Mouse (Mus musculus) neural tube, embryonic 13.5 days (tissue): ENCODE data around the gene Eif3l. TPM values are rescaled to one million over a fixed set of nuclear protein-coding genes. Genes with fewer than 3 reads are reported as not detected.

Experiments used
- ATAC-seq: fragments of 200-750 bp; cut with Nextera tagmentation; 2 replicates; pipeline ENCODE4 v1.8.0; 2017; ENCODE audit warnings: low read depth, mild to moderate bottlenecking, moderate TSS enrichment, moderate library complexity
- H3K27ac ChIP-seq: fragments of 300-500 bp; sonication (generic); replicated peaks from 2 replicates; pipeline ENCODE4 v1.5.1; 2015; ENCODE audit warnings: moderate library complexity, mild to moderate bottlenecking, inconsistent platforms
- H3K27me3 ChIP-seq: fragments of 300-500 bp; sonication (generic); 2 replicates; pipeline ENCODE4 v1.6.1; 2015; ENCODE audit warnings: mild to moderate bottlenecking, inconsistent platforms
- H3K36me3 ChIP-seq: fragments of 300-500 bp; sonication (generic); 2 replicates; pipeline ENCODE4 v1.6.1; 2015; ENCODE audit warnings: mild to moderate bottlenecking, inconsistent platforms
- H3K4me1 ChIP-seq: fragments of 300-500 bp; sonication (generic); replicated peaks from 2 replicates; pipeline ENCODE4 v1.6.1; 2015; ENCODE audit warnings: inconsistent platforms
- H3K4me2 ChIP-seq: fragments of 300-500 bp; sonication (generic); 2 replicates; pipeline ENCODE4 v1.6.1; 2015; ENCODE audit warnings: inconsistent platforms, mild to moderate bottlenecking, moderate library complexity
- H3K4me3 ChIP-seq: fragments of 300-500 bp; sonication (generic); 2 replicates; pipeline ENCODE4 v1.5.1; 2015; ENCODE audit warnings: mild to moderate bottlenecking, inconsistent platforms
- H3K9ac ChIP-seq: fragments of 300-500 bp; sonication (generic); 2 replicates; pipeline ENCODE4 v1.6.1; 2015; ENCODE audit warnings: moderate library complexity, mild to moderate bottlenecking, inconsistent platforms
- H3K9me3 ChIP-seq: fragments of 300-500 bp; sonication (generic); 2 replicates; pipeline ENCODE4 v1.6.1; 2016; ENCODE audit warnings: inconsistent platforms
- WGBS: fragments of 180-500 bp; shearing (Covaris S2); methylation state at CpG from one replicate; pipeline ENCODE4 v1.1.7; 2015; 5-methylcytosine and 5-hydroxymethylcytosine counted together
- polyA plus RNA-seq: library from polyadenylated mRNA; unstranded; fragments of >200 nt; fragmentation: Nextera tagmentation; extraction: Ambion mirVana; gene quantifications from 2 replicates; pipeline ENCODE4 v1.2.1, GENCODE M21; 2015

Eif3l gene
- polyA plus RNA-seq, 1 experiment from 2014 or later: 185 TPM

- H3K27ac ChIP-seq: no peak overlapping the region
- no peaks in the 10 kb centered on the region; the same call in 1 of the 2 replicates for H3K36me3 ChIP-seq
- no peak for ATAC-seq
- H3K4me2 ChIP-seq: no peak overlapping the region
- H3K9ac ChIP-seq: no peak overlapping the region
- H3K27me3 ChIP-seq: no peaks in the 10 kb centered on the region
- no peak overlapping the region for H3K4me3 ChIP-seq
- H3K9me3 ChIP-seq: no peaks in the 10 kb centered on the region
- peaks cover 18% of the 10 kb centered on the region for H3K4me1 ChIP-seq
- 64% methylated on average over 5 of the region's 5 CpGs for WGBS
These were observed 3.6 kb upstream of the Eif3l start for GRCm38 (mm10) chr15:79071117-79072039.

- Histone ChIP-seq H3K9me3 (no peaks in the 10 kb centered on the region), H3K27me3 (no peaks in the 10 kb centered on the region), H3K9ac (0 out of 2 replicates have a peak overlapping the region, but pooled peaks have one; percentile 93), H3K36me3 (peaks cover 23% of the 10 kb centered on the region), H3K4me3 (no peak overlapping the region), H3K4me1 (peaks cover 25% of the 10 kb centered on the region), H3K4me2 (no peak overlapping the region), H3K27ac (no peak overlapping the region)
- ATAC-seq: no peak
These were observed 1.2 kb upstream of the Eif3l start for GRCm38 (mm10) chr15:79073752-79074151.

- H3K27me3 ChIP-seq: no peaks in the 10 kb centered on the region
- H3K4me2 ChIP-seq: peak overlapping the region; percentile 97
- peaks cover 30% of the 10 kb centered on the region for H3K36me3 ChIP-seq
- peak overlapping the region; percentile 80 for H3K27ac ChIP-seq
- H3K9me3 ChIP-seq: no peaks in the 10 kb centered on the region
- 39% methylated on average over 10 of the region's 10 CpGs for WGBS
- peaks cover 25% of the 10 kb centered on the region for H3K4me1 ChIP-seq
- H3K9ac ChIP-seq: peak overlapping the region; percentile 93
- H3K4me3 ChIP-seq: peak overlapping the region; percentile 94
- ATAC-seq: no peak
These were observed 533 bp upstream of the Eif3l start for GRCm38 (mm10) chr15:79074446-79074845.

- H3K27ac ChIP-seq: 0 out of 2 replicates have a peak overlapping the region, but pooled peaks have one; percentile 68
- peak overlapping the region; percentile 93 for H3K9ac ChIP-seq
- peaks cover 25% of the 10 kb centered on the region for H3K4me1 ChIP-seq
- H3K27me3 ChIP-seq: no peaks in the 10 kb centered on the region
- ATAC-seq: 0 out of 2 replicates have a peak, but pooled peaks have one; percentile 32
- H3K4me2 ChIP-seq: peak overlapping the region; percentile 97
- H3K4me3 ChIP-seq: peak overlapping the region; percentile 94
- H3K36me3 ChIP-seq: peaks cover 41% of the 10 kb centered on the region
- no peaks in the 10 kb centered on the region for H3K9me3 ChIP-seq
- WGBS: 36% methylated on average over 15 of the region's 15 CpGs
These were observed 833 bp downstream of the Eif3l start for GRCm38 (mm10) chr15:79075658-79076365.

GRCm38 (mm10) chr15:79079567-79079966 lies 4.6 kb downstream of the Eif3l start:
- no peaks in the 10 kb centered on the region for H3K27me3 ChIP-seq
- H3K4me3 ChIP-seq: no peak overlapping the region
- 97% methylated on average over 7 of the region's 7 CpGs for WGBS
- no peak for ATAC-seq
- H3K4me2 ChIP-seq: no peak overlapping the region
- H3K9ac ChIP-seq: no peak overlapping the region
- H3K4me1 ChIP-seq: peaks cover 19% of the 10 kb centered on the region
- H3K27ac ChIP-seq: no peak overlapping the region
- no peaks in the 10 kb centered on the region for H3K9me3 ChIP-seq
- peaks cover 79% of the 10 kb centered on the region for H3K36me3 ChIP-seq

GRCm38 (mm10) chr15:79092284-79092683 lies 17.3 kb downstream of the Eif3l start:
- Histone ChIP-seq H3K27me3 (no peaks in the 10 kb centered on the region), H3K4me2 (no peak overlapping the region), H3K27ac (no peak overlapping the region), H3K4me3 (no peak overlapping the region), H3K9me3 (no peaks in the 10 kb centered on the region), H3K4me1 (0 out of 2 replicates have a peak, but pooled peaks cover 2% of the 10 kb centered on the region), H3K9ac (no peak overlapping the region), H3K36me3 (peaks cover 86% of the 10 kb centered on the region)
- 89% methylated on average over 6 of the region's 6 CpGs for WGBS
- no peak for ATAC-seq

- 0 out of 2 replicates have a peak, but pooled peaks cover 9% of the 10 kb centered on the region for H3K4me1 ChIP-seq
- H3K9me3 ChIP-seq: no peaks in the 10 kb centered on the region
- no peaks in the 10 kb centered on the region for H3K27me3 ChIP-seq
- WGBS: 78% methylated on average over 7 of the region's 7 CpGs
- no peak overlapping the region for H3K4me2 ChIP-seq
- H3K9ac ChIP-seq: no peak overlapping the region
- no peak overlapping the region for H3K4me3 ChIP-seq
- H3K36me3 ChIP-seq: peaks cover 79% of the 10 kb centered on the region
- no peak for ATAC-seq
- H3K27ac ChIP-seq: no peak overlapping the region
These were observed 18.3 kb downstream of the Eif3l start for GRCm38 (mm10) chr15:79093083-79093839.

- ATAC-seq: no peak
- Histone ChIP-seq H3K9me3 (no peaks in the 10 kb centered on the region), H3K4me3 (no peak overlapping the region), H3K36me3 (peaks cover 56% of the 10 kb centered on the region), H3K4me1 (0 out of 2 replicates have a peak, but pooled peaks cover 16% of the 10 kb centered on the region), H3K9ac (no peak overlapping the region), H3K4me2 (no peak overlapping the region), H3K27me3 (no peaks in the 10 kb centered on the region), H3K27ac (no peak overlapping the region)
- WGBS: 90% methylated on average over 5 of the region's 5 CpGs
These were observed 20.5 kb downstream of the Eif3l start for GRCm38 (mm10) chr15:79095483-79095882.

GRCm38 (mm10) chr15:79096556-79096955 lies 21.6 kb downstream of the Eif3l start:
- Histone ChIP-seq H3K27me3 (no peaks in the 10 kb centered on the region), H3K4me3 (no peak overlapping the region), H3K9me3 (no peaks in the 10 kb centered on the region), H3K9ac (no peak overlapping the region), H3K36me3 (peaks cover 46% of the 10 kb centered on the region), H3K4me1 (0 out of 2 replicates have a peak, but pooled peaks cover 16% of the 10 kb centered on the region), H3K27ac (no peak overlapping the region), H3K4me2 (no peak overlapping the region)
- 71% methylated on average over 3 of the region's 3 CpGs for WGBS
- ATAC-seq: no peak

- H3K36me3 ChIP-seq: peaks cover 40% of the 10 kb centered on the region
- no peak overlapping the region for H3K4me3 ChIP-seq
- H3K27ac ChIP-seq: peak overlapping the region; percentile 33
- 0 out of 2 replicates have a peak, but pooled peaks cover 16% of the 10 kb centered on the region for H3K4me1 ChIP-seq
- H3K27me3 ChIP-seq: no peaks in the 10 kb centered on the region
- H3K9me3 ChIP-seq: no peaks in the 10 kb centered on the region
- no peak overlapping the region for H3K4me2 ChIP-seq
- no peak for ATAC-seq
- 0 out of 2 replicates have a peak overlapping the region, but pooled peaks have one; percentile 26 for H3K9ac ChIP-seq
- 41% methylated on average over 2 of the region's 2 CpGs for whole genome bisulfite sequencing
These were observed 22.2 kb downstream of the Eif3l start for GRCm38 (mm10) chr15:79097135-79097534.

GRCm38 (mm10) chr15:79097611-79098025 lies 22.6 kb downstream of the Eif3l start:
- WGBS: 44% methylated on average over 6 of the region's 6 CpGs
- Histone ChIP-seq H3K9ac (0 out of 2 replicates have a peak overlapping the region, but pooled peaks have one; percentile 26), H3K9me3 (no peaks in the 10 kb centered on the region), H3K36me3 (peaks cover 35% of the 10 kb centered on the region), H3K4me1 (0 out of 2 replicates have a peak, but pooled peaks cover 16% of the 10 kb centered on the region), H3K27ac (peak overlapping the region; percentile 33), H3K27me3 (no peaks in the 10 kb centered on the region), H3K4me2 (no peak overlapping the region), H3K4me3 (no peak overlapping the region)
- ATAC-seq: no peak
